Mouse (Mus musculus) thymus, postnatal 36 days (tissue): ENCODE data around the gene Plxnd1.
A peak's percentile ranks its signal among the peaks of the same experiment; 100 is the strongest.

Experiments
- DNase-seq, 2 experiments: peaks; one replicate each; pipeline ENCODE4 v3.0.0; 2022; ENCODE audit warnings: mixed read lengths in 2 of 2

The Plxnd1 gene

DNA sequence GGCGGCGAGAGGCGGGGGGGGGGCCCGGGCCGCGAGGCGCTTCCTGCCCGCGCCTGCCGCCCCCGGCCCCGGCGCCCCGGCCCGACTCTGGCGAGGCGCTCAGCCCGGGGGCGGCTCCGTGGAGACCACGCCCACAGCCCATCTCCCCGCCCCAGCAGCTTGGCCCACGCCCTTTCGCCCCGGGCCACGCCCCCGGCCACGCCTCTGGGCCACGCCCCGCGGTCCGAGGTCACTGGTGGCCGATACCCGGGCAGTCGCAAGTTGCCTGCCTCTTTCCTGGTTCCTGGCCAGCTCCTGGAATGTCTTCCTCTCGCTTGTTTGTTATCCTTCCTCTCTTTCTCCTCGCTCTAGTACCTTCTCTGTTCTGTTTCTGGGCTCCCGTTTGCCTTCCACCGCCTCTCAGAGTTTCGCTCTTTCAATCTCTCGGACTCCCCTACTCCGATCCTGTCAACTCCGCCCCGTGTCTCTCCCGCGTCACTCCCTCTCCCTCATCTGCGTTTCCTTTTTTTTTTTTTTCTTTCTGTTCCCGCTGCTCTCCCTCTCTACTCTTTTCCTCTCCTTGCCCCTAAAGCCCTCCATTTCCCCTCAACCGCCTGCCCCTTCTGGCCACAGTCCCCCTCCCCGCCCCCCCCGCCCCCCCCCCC, at the start of gene Plxnd1:
Plxnd1 (minus strand) TSS at position 129 of the 644 bp plus-strand sequence.
- DNase-seq = peak; percentile 94 to 97

DNA sequence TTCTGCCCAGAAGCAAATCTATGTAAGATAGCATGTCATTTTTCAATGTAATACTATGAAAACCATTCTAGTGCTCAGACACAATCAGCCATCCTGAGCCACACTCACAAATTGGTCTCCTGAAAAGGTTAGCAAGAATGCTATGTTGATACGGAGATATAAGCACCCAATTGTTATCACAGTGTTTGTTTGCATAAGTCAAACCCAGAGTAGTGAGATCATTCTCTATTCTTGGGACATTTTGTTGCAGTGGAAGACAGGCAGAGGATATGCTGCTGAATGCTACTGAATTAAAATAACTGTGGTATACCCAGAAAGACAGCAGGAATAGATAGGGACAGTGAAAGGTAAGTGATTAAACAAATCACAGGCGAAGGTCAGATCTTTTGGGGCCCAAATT, 49.2 kb upstream of the Plxnd1 start:
- no peak for DNase-seq

DNA sequence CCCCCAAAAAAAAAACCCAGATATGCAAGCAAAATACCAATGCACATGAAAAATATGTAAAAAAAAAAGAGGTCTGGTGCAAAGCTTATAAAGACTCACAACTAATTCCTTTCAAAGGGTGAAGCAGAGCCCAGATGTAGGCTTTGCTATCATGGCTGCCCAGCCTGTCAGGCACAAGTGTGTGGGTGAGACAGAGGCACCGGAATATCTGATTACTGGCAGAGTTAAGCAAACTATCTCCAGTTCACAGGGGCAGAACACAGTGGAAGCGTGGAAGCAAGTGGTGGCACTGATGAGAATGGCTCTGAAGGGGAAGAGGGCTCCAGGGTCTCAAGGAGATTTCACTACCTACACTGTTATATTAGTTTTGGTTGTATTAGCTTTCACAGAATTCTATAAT, 43.4 kb upstream of the Plxnd1 start:
- DNase-seq = no peak

DNA sequence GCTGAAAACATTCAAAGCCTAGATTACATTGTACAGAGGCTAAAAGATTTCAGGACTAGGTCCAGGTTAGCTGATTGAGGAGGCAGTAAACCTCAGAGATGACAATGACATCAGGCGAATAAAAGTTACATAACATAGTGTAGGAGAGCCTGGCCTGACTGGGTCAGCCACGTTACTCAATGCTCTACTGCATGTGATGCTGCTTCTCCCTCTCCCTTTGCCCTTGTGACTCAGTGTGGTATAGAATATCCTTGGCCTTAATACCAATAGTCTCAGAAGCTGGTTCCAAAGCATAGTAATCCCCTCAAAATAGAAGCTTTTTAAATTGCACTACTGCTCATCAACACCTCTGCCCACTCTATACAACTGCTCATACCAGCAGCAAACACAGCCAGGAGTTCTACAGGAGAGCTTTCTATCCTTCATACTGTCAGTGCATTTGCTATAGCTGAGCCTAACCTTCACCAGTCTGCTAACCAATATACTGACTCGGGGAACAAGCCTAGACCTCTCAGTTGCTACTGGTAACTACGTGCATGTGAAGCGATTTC, 42.6 kb upstream of the Plxnd1 start:
- DNase-seq = no peak

DNA sequence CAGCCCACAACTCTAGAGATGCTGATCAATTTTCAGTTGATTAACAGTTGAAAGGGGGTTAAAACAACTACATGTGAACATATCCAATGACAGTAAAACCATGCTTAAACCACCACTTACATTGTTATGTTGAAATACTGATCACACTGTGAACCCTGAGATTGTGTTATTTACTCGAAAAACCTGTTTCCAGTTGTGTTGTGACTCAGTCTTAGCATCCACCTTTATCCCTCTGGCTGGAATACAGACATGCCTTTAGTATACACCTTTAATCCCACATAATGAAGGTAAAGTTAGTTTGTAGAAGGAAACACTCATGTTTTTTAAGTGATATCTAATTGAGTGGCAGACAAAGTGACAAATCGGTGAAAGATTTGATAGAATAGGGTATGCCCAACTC, 41.8 kb upstream of the Plxnd1 start:
- DNase-seq = no peak

DNA sequence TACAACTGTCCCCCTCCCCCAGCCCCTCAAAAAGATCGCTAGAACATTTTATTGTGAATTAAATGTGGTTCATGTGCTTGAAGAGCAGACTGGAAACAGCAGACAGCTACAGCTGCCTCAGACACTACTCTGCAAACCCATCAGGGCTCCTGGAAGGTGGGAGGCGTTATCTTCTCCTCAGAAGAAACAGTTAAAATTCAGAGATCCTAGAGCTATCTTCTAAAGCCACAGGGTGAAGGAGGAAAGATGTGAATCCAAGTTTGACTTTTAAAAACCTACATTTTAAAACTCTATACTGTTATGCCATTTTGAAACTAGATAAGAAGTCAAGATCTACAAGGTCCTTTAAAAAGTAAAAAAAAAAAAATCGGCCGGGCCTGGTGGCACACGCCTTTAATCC, 36.2 kb upstream of the Plxnd1 start:
- no peak for DNase-seq

DNA sequence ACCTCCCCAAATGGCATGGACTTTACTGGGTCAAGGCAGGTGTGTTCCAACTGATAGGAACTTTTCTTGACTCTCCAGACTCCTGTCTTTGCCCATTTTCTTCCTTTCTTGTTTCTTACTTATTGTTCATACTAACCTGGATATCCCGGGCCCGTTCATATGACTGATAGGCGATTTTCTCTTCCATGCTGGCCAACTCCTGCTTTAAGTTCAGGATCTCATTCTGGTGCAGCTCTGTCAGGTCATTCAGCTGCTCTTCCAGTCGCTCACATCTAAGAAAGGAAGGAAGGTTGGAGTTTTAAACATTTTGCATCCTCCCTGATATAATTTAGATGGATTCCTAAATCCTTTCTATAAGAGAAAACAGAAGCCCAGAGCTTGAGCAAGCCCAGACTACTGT, 29.9 kb upstream of the Plxnd1 start:
- DNase-seq = no peak

DNA sequence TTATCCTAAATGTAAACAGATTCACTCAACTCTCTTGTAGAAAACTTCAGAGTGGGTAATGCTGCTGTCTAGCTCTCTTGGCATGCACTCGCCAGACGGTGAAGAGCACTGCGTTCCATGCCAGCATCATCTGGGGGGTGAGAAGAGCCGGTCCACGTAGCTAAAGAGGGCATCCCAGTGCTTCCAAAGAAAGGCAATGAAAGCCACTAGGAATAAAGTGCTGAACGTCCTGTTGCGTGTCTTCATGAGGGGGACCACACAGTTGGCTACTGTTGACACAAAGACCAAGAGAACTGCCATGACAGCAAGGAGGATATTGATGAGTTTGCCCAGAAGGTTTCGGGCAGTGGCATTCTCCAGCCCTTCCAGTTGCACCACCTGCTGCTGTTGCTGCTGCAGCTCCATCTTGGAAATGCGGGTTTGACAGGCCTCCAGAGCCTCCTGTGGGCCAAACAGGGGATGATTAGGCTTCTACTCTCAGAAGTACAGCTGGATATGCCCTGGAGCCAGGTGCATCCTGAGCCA, 27.2 kb upstream of the Plxnd1 start:
- DNase-seq = no peak

DNA sequence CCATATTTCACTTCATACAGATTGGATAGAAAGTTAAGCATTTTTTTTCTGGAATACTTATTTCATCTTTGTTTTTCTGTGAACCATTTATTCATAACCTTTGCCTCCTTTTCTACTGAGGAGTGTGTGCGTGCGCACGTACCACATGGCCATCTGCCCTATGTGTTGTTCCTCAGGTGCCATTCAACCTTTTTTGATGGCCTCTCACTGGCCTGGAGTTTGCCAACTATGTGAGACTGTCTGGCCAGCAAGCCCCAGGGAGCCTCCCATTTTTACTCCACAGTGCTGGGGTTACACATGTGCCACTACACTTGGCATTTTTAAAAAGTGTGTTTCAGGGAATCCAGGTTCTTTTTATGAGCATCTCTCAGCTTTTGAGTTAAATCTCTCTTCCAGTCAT, 21.1 kb upstream of the Plxnd1 start:
- no peak for DNase-seq

DNA sequence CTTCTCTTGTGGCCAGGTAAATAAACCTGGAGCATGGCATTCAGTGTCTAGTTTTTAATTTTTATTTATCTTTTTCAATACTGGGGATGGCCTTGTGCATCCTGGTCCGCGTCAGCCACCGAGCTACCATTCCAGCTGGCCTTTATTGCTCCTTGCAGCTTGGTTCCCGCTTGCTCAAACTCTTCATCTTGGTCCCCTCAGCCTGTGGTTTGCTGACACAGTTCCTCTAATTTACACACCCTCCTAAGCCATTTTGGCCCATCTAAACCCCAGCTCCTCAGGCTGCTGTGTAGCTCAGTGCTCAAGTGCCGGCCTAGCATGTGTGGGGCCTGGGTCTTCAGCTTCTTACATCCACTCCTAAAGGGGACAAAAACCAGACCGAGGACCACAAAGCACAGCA, 19.3 kb upstream of the Plxnd1 start:
- DNase-seq = no peak

DNA sequence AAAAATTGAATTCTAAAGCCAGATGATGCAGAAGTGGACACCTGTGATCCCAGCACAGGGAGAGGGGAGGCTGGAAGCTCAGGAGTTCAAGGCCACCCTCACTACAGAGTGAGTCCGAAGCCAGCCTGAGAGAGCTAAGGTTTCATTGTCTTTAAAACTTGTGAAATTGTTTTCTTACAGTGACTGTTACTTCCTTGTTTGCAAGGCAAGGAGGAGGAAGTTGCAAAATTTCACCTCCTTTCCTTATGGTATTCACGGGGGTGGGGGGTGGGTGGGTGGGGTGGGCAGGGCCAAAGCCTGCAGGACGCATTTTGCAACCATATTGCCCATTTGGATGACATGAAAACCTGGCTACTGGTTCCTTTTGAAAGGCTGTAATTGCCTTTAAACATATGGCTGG, 18.9 kb upstream of the Plxnd1 start:
- DNase-seq = no peak

DNA sequence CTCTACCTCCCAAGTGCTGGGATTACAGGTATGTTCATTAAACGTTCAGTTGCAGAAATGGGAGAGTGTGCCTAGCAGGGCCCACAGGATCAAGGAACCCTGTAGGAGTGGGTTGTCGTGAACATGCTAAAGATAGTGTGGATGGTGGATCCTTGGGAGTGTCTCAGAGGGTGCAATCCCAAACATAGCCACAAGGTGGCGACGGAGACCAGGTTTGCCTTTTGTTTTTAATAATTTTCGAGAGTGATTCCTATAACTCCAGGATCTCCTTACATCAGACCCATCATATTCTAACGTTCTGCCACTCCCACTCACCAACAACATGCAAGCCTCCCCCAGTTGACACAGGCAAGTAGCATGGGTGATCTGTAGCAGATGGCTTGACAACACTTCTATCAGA, 15.7 kb upstream of the Plxnd1 start:
- peak; percentile 66 to 75 for DNase-seq

DNA sequence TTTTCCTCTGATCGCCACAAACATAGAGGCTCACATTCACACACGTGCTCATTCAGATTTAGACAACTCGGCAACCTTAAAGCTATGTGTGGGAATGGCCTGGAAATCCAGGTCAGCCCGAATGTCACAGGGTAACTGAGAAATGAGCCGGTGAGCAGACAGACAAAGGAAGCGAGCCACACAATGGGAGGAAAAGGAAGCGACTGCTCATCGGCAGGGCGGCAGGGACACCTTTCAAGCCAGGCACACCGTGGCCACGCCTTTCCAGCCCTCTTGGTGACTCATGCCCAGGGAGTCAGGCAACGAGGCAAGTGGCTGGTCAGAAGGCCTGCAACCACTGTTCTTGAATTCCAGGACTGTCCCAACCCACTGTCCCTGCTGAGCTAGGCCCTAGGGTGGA, 14.6 kb upstream of the Plxnd1 start:
- no peak for DNase-seq

DNA sequence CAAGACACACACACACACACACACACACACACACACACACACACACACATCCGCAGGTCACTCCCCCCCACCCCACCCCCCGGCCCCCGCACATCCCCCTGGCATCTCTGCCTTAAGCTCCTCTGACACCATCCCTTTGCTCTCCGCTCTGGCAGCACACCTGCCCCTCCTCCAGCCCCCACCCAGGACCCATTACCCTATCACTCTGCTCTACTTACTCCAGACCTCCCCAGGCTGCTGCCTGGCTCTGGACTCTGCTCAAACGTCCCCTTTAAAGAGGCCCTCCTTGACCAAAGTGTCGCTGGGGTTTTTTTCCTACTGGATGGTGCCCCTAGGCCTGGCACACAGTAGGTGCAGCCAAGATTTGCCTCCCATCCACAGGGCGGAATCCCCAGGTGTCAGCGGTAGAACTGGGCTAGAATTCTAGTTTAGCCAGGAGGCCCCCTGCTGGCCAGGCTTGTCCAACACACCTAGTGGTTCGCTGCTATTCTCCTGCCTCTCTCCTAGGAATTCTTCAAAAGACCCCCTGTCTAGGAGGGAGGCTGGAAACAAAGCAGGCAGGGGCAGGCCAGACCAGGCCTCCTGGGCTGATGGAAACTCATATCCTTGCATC, 12.9 kb upstream of the Plxnd1 start:
- DNase-seq = peak; percentile 73

DNA sequence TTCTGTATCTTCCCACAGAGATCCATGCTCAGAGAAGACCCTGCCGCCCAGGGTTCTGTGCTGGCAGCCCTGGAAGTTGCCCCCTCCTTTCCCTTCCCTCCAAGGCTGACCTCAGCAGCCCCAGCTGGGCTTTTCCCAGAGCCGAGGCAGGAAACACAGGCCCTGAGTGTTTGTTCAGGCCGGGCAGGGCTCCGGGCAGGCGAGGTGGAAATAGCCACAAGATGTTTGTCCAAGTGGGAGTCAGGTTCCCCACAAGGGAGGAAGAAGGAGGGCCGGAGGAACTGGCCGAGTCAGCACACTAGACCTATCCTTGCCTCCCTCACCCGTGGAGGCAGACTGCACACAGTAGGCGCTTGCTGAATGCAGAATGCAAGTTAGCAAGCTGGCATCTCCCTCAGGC, 11.9 kb upstream of the Plxnd1 start:
- DNase-seq = peak in 1 of 2 experiments; percentile 10

DNA sequence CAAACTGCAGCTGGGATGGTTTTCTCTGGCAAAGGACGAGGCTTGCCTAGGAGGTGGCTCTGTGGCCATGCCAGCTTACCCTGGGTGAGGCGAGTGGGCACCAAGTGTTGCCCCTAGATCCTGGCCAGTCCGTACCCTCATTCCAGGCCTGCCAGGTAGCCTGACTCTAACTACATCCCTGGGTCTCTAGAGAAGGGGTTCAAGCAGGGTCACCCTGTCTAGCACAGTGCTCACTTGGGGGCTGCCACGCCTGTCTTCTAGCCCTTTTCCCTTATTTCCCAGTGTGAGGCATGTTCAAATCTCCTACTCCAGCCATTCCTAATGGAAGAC, 11.1 kb upstream of the Plxnd1 start:
- DNase-seq = no peak

DNA sequence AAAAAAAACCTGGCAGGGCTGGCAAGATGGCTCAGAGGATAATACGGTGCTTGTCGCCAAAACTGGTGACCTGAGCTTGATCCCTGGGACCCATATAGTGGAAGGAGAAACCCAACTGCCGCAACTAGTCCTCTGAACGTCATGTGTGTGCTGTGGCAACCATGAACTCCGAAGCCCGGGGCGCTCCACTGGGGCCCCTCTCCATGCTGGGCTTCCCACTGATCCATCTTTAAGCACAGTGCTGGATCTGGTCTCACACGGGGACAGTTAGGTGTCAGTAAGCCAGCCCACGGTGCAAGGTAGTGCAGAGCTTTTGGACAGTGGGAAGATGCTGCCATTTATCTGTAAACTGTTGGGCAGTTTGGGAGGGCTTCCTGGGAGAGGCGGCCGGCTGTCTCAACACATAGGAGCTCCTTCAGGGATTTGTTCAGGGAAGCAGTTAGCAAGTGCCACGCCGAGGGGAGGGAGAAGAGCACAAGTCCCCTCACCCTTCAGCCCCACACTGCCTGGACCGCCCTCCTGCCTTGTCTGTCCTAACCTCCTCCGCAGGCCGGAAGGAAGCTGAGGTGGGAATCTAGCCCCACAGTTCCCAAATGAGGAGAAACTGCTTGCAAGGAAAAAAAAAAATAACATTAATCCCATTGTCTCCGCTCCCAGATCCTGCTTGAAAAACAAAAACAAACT, 10.6 kb upstream of the Plxnd1 start:
- DNase-seq = no peak

DNA sequence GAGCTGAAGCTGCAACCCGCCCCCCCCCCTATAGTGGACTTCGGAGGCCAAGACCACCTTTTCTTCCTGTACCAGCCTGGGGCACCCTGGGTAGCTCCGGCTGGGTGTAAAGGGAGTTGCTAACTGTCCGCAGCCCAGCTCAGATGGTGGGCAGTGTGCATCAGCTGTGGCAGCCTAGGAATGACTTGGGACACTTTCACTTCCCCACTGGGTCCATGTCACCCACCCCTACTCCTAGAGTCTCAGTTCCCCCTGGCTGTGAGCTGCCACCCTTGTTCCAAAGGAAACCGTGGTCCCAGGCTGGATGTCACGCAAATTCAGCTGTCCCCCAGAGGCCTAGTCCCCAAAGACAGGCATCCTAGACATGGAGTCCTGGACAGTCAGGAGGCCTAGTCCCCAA, 9.9 kb upstream of the Plxnd1 start:
- no peak for DNase-seq

DNA sequence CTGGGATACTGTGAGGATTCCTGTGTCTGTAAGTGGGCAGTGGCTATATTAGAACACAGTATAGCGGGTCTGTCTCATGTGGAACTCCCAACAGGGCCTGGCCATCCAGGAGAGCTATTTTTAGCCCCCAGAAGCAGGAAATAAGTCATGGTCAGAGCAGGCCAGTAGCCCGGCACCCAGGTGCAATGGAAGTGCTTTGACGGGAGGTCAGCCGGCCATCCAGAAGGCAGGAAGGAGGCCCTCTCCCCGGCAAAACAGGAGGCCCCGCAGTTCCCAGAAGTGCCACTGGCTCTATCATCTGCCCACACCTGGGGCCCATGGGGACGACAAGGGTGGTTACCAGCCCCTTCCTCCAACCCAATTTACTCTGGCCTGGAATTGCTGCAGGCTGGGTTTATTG, 9.3 kb upstream of the Plxnd1 start:
- peak in 1 of 2 experiments; percentile 9 for DNase-seq

DNA sequence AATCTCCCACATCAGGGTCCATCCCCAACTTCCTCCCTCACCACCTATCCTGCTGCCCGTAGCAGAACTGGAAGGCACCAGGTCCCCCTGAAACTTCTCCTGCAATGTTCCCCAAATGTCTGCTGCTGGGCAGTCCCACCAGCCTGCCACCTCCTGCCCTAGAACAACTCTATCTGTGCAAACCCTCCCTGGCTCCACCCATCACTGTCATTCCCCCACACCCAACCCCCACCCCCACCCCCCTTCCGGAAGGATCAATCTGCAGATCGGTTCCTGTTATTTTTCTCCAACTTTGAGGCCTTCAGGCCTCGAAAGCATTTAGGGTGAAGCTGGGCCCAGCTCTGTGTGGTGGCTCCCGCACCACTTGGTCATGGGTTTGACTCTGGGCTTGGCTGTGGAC, 8.7 kb upstream of the Plxnd1 start:
- peak in 1 of 2 experiments; percentile 35 for DNase-seq

DNA sequence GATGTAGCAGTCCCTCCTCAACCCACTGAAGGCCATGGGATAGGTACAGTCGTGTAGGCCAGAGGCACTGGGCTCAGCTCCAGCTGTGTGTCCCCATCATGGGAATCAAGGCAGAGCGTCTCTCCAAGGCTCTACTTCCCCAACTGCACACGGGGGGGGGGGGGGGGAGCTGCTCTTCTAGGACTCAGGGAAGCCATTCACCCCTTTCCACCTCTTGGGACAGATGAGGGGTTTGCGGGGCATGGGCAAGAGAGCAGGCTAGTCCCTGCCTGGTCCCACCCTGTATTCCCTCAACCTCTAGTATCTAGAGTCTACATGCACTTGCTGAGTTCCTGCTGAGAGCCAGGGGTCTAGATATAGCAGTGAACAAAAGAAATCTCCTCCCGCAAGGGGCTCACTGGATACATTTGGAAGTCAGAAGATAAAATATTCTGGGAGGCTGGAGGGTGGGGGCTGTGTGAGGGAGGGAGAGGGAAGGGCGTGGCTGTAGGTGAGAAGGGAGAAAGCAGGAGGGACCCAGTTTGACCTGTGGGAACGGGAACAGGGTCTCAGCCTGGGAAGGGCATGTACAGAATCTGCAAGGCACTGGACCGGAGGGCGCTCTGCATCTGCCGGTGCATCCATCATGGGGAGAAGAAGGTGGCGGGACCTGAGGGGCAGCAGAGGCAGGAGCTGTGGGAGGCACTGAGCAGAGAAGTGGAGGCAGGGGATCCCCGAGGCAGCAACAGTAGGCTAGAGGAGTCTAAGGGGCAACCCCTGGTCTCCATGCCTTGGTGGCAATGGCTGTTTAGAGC, 7.7 kb upstream of the Plxnd1 start:
- peak in 1 of 2 experiments; percentile 11 for DNase-seq

DNA sequence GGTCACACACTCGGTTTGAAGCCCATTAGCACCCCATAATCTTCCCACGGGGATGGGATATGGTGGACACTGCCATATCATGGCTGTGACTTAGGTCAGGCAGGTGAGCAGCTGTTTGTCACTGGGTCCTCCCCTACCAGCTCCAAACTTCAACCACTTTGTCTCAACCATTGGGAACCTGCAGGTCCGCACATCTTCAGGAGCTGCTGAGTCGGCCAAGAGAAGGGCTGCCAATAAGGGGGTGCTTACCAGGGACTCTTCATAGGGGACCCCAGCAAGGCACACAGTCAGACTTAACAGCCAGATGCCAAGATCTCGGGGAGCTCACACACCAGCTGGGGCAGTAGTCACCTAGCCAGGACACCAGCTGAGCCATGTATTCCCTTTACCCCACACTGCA, 6.0 kb upstream of the Plxnd1 start:
- no peak for DNase-seq

DNA sequence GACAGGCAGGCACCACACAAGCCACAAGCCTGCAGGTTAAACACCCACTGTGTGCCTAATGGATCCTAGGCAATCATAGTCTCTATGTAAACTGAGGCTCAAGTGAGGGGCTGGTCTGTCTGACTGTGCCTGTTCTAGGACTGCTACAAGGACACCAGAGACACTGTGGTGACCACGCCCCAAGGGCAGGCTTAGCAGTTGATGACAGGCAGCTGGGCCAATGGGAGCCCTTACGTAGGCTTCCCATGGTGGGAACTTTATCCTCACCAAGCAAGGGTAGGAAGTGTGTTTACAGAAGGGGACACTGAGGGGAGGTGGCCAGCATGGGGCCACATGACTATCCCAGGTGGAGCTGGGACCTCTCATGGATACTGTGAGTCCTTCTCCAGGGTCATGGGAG, 4.4 kb upstream of the Plxnd1 start:
- DNase-seq = peak in 1 of 2 experiments; percentile 20
